Mouse (Mus musculus): ENCODE measurements around the gene Cd69.

- TF ChIP-seq CTCF (conservative IDR thresholded peaks at IDR 0.05; ENCODE audit: low read length) (no peak), POU5F1 (IDR thresholded peaks at IDR 0.05; ENCODE audit: borderline replicate concordance, low read length) (no peak)
Observed at GRCm38 (mm10) chr6:129319331-129319730, 44.1 kb upstream of the Cd69 start.

Data from E14TG2a.4 (cell line).